Mouse (Mus musculus) neural tube, embryonic 12.5 days (tissue): ENCODE results near the gene Yae1d1. TPM values are rescaled to one million over a fixed set of nuclear protein-coding genes. Genes with fewer than 3 reads are reported as not detected.
"Not testable (repeated sequence)": the region's sequence is repeated elsewhere in the genome, so short reads cannot be mapped to it uniquely, and the experiment has no call there.

Experiments used
- ATAC-seq: fragments of 200-750 bp; cut with Nextera tagmentation; 2 replicates; pipeline ENCODE4 v1.8.0; 2017; ENCODE audit warnings: low read depth, mild to moderate bottlenecking, moderate TSS enrichment, moderate library complexity; ENCODE audit not compliant: low FRiP score
- H3K27ac ChIP-seq: fragments of 300-500 bp; sonication (generic); 2 replicates; pipeline ENCODE4 v1.5.1; 2016
- H3K27me3 ChIP-seq: fragments of 300-500 bp; sonication (generic); replicated peaks from 2 replicates; pipeline ENCODE4 v1.6.1; 2016; ENCODE audit warnings: mild to moderate bottlenecking
- H3K36me3 ChIP-seq: fragments of 300-500 bp; sonication (generic); 2 replicates; pipeline ENCODE4 v1.6.1; 2016; ENCODE audit warnings: mild to moderate bottlenecking
- H3K4me1 ChIP-seq: fragments of 300-500 bp; sonication (generic); 2 replicates; pipeline ENCODE4 v1.6.1; 2016
- H3K4me2 ChIP-seq: fragments of 300-500 bp; sonication (generic); replicated peaks from 2 replicates; pipeline ENCODE4 v1.6.1; 2016; ENCODE audit warnings: mild to moderate bottlenecking
- H3K4me3 ChIP-seq: fragments of 300-500 bp; sonication (generic); 2 replicates; pipeline ENCODE4 v1.5.1; 2016
- H3K9ac ChIP-seq: fragments of 300-500 bp; sonication (generic); 2 replicates; pipeline ENCODE4 v1.6.1; 2016; ENCODE audit warnings: mild to moderate bottlenecking
- H3K9me3 ChIP-seq: fragments of 300-500 bp; sonication (generic); 2 replicates; pipeline ENCODE4 v1.6.1; 2016; ENCODE audit warnings: mild to moderate bottlenecking
- WGBS: fragments of 180-500 bp; shearing (Covaris S2); methylation state at CpG from one replicate; pipeline ENCODE4 v1.1.7; 2016; 5-methylcytosine and 5-hydroxymethylcytosine counted together
- polyA plus RNA-seq: library from polyadenylated mRNA; unstranded; fragments of >200 nt; fragmentation: Nextera tagmentation; extraction: Ambion mirVana; gene quantifications from 2 replicates; pipeline ENCODE4 v1.2.1, GENCODE M21; 2016

Gene Yae1d1
- polyA plus RNA-seq, 1 experiment from 2014 or later, result 88.2 TPM

- Histone ChIP-seq H3K4me1 (no peaks in the 10 kb centered on the region), H3K4me3 (no peak overlapping the region), H3K27me3 (no peaks in the 10 kb centered on the region), H3K9me3 (no peaks in the 10 kb centered on the region), H3K4me2 (no peak overlapping the region), H3K36me3 (no peaks in the 10 kb centered on the region), H3K27ac (no peak overlapping the region), H3K9ac (no peak overlapping the region)
- ATAC-seq, result no peak
- WGBS, result 96% methylated on average over 9 of the region's 9 CpGs
Measured at GRCm38 (mm10) chr13:17974734-17975133, 18.4 kb downstream of the Yae1d1 start.

- no peak overlapping the region for H3K4me2 ChIP-seq
- no peaks in the 10 kb centered on the region for H3K9me3 ChIP-seq
- H3K27ac ChIP-seq, result no peak overlapping the region
- H3K9ac ChIP-seq, result no peak overlapping the region
- H3K4me3 ChIP-seq, result no peak overlapping the region
- H3K27me3 ChIP-seq, result no peaks in the 10 kb centered on the region
- WGBS, result 89% methylated on average over 7 of the region's 7 CpGs
- ATAC-seq, result no peak
- no peaks in the 10 kb centered on the region for H3K4me1 ChIP-seq
- no peaks in the 10 kb centered on the region for H3K36me3 ChIP-seq
Measured at GRCm38 (mm10) chr13:17960613-17961012, 32.5 kb downstream of the Yae1d1 start.

DNA sequence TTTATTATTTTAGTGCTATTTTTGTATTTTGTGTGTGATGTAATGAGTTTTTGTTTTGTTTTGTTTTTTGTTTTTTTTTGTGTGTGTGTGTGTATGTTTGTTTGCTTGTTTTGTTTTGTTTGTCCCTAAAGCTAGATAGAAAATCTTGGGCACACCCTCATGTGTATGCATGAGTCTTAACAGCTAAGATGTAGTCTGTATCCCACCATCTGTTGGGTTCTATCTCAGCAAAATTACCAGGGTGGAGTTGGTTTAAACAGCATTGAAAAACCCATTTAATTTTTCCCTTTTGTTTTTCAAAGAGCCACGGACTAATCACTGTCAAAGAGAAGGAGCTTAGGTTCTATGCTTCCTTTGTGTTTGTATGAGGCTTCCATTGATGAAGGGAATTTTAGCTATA lies 38.9 kb downstream of the Yae1d1 start:
- Histone ChIP-seq H3K9ac (no peak overlapping the region), H3K27ac (no peak overlapping the region), H3K4me1 (no peaks in the 10 kb centered on the region), H3K9me3 (no peaks in the 10 kb centered on the region), H3K4me3 (no peak overlapping the region), H3K27me3 (no peaks in the 10 kb centered on the region), H3K4me2 (no peak overlapping the region), H3K36me3 (no peaks in the 10 kb centered on the region)
- 57% methylated on average over 1 of the region's 1 CpGs for WGBS
- ATAC-seq, result no peak

- 92% methylated on average over 8 of the region's 8 CpGs for WGBS
- ATAC-seq, H3K4me2 ChIP-seq, H3K4me1 ChIP-seq, H3K9ac ChIP-seq, H3K9me3 ChIP-seq, H3K27ac ChIP-seq, H3K4me3 ChIP-seq, H3K27me3 ChIP-seq, H3K36me3 ChIP-seq: not testable (repeated sequence)
Measured at GRCm38 (mm10) chr13:17950581-17950980, 42.6 kb downstream of the Yae1d1 start.

DNA sequence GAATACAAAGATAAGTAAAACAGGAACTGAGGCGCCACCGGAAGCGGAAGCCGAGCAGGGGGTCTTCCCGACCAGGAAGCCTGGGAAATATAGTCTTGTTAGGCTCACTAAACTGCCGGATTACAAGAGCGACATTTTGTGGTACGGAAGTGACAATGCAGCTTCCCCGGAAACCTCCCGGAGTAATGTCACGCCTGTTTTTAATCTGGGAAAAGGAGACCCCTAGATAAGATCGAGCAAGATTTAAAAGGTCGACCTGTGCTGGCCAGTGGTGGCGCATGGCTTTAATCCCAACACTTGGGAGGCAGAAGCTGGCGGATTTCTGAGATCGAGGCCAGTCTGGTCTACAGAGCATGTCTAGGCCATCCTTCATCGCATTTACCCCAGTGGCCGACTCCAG lies 43.6 kb downstream of the Yae1d1 start:
- no peak overlapping the region for H3K4me3 ChIP-seq
- no peak overlapping the region for H3K27ac ChIP-seq
- WGBS, result 82% methylated on average over 18 of the region's 18 CpGs
- H3K36me3 ChIP-seq, result no peaks in the 10 kb centered on the region
- H3K9me3 ChIP-seq, result no peaks in the 10 kb centered on the region
- H3K9ac ChIP-seq, result no peak overlapping the region
- H3K4me2 ChIP-seq, result no peak overlapping the region
- no peak for ATAC-seq
- no peaks in the 10 kb centered on the region for H3K27me3 ChIP-seq
- H3K4me1 ChIP-seq, result 0 out of 2 replicates have a peak, but pooled peaks cover 3% of the 10 kb centered on the region

GRCm38 (mm10) chr13:17944078-17944917 lies 48.9 kb downstream of the Yae1d1 start, which contains the start of gene Rala:
Rala (minus strand) TSS chr13:17944239.
- H3K4me3 ChIP-seq, result peak within 1 kb of the TSS; percentile 95
- peak within 1 kb of the TSS; percentile 96 for H3K9ac ChIP-seq
- no peaks in the 10 kb centered on the region for H3K27me3 ChIP-seq
- peak; percentile 100 for ATAC-seq
- no peaks in the 10 kb centered on the region for H3K36me3 ChIP-seq
- peaks cover 15% of the 10 kb centered on the region for H3K4me1 ChIP-seq
- WGBS, result 9% methylated on average over 59 of the region's 69 CpGs
- H3K4me2 ChIP-seq, result peak within 1 kb of the TSS; percentile 78
- H3K27ac ChIP-seq, result peak within 1 kb of the TSS; percentile 94
- H3K9me3 ChIP-seq, result no peaks in the 10 kb centered on the region

GRCm38 (mm10) chr13:17943306-17944077 lies 49.7 kb downstream of the Yae1d1 start:
- Histone ChIP-seq H3K9me3 (no peaks in the 10 kb centered on the region), H3K4me3 (peak overlapping the region; percentile 95), H3K4me2 (peak overlapping the region; percentile 78), H3K27ac (peak overlapping the region; percentile 94), H3K36me3 (no peaks in the 10 kb centered on the region), H3K4me1 (peaks cover 15% of the 10 kb centered on the region), H3K27me3 (no peaks in the 10 kb centered on the region), H3K9ac (peak overlapping the region; percentile 96)
- WGBS, result under 1% methylated on average over 68 of the region's 70 CpGs
- ATAC-seq, result peak; percentile 79

- H3K27me3 ChIP-seq, result no peaks in the 10 kb centered on the region
- 73% methylated on average over 6 of the region's 6 CpGs for WGBS
- H3K36me3 ChIP-seq, result no peaks in the 10 kb centered on the region
- no peak overlapping the region for H3K4me3 ChIP-seq
- ATAC-seq, result no peak
- H3K9me3 ChIP-seq, result no peaks in the 10 kb centered on the region
- peak overlapping the region; percentile 12; the same call in 1 of the 2 replicates for H3K4me2 ChIP-seq
- H3K9ac ChIP-seq, result no peak overlapping the region
- no peak overlapping the region for H3K27ac ChIP-seq
- peaks cover 15% of the 10 kb centered on the region for H3K4me1 ChIP-seq
Measured at GRCm38 (mm10) chr13:17942338-17942737, 50.8 kb downstream of the Yae1d1 start.

Other genes starting within 250 kb of the Yae1d1 start
- 20.6 and 26.1 TPM in 2 replicates for gene Cdk13, start 188.3 kb downstream of the Yae1d1 start, polyA plus RNA-seq
- gene Rala, start 49.1 kb downstream of the Yae1d1 start, polyA plus RNA-seq, result 152 and 156 TPM in 2 replicates